In genomic region chr16:4418072-4418471, GRCm38 (mm10) we compare ENCODE assay signal across 9 mouse cellular contexts. TPM values are rescaled to one million over a fixed set of nuclear protein-coding genes. Genes with fewer than 3 reads are reported as not detected.
DNase-seq lines count a peak whose midpoint lies in the region; ATAC-seq and TF ChIP-seq lines count a peak whose summit lies in the region.
"Had no signal": no experiment of that assay in that cellular context is flagged by ENCODE, and none has a peak within 500 bp of the region (broad histone marks: within the 10 kb centered on the region; RNA-seq: fewer than 3 reads in every experiment).

No protein-coding gene starts in this region.

- H3K4me2 ChIP-seq in kidney, postnatal 0 days (ENCODE audit: low read length): peak overlapping the region; percentile 13; the same call in 1 of the 2 replicates
- H3K4me2 ChIP-seq in embryonic facial prominence, embryonic 13.5 days: peak overlapping the region; percentile 91
- peak overlapping the region; percentile 90 for H3K4me2 ChIP-seq in hindbrain, postnatal 0 days (ENCODE audit: low read depth, low read length)
- peak overlapping the region; percentile 85 for H3K4me2 ChIP-seq in neural tube, embryonic 13.5 days

- H3K27ac ChIP-seq in kidney, postnatal 0 days: no peak overlapping the region
- no peak overlapping the region for H3K27ac ChIP-seq in embryonic facial prominence, embryonic 13.5 days
- H3K27ac ChIP-seq in hindbrain, postnatal 0 days: no peak overlapping the region
- no peak overlapping the region for H3K27ac ChIP-seq in neural tube, embryonic 13.5 days (replicated peaks)
- H3K27ac ChIP-seq: kidney, embryonic 15.5 days had no signal

- peaks cover 5% of the 10 kb centered on the region for H3K4me1 ChIP-seq in kidney, postnatal 0 days (replicated peaks; ENCODE audit: insufficient read depth, low read length)
- H3K4me1 ChIP-seq in embryonic facial prominence, embryonic 13.5 days: peaks cover 51% of the 10 kb centered on the region
- H3K4me1 ChIP-seq in hindbrain, postnatal 0 days (ENCODE audit: insufficient read depth, low read length): peaks cover 36% of the 10 kb centered on the region
- H3K4me1 ChIP-seq in neural tube, embryonic 13.5 days (replicated peaks): peaks cover 70% of the 10 kb centered on the region

- no peaks in the 10 kb centered on the region for H3K36me3 ChIP-seq in kidney, postnatal 0 days (ENCODE audit: insufficient read depth, low read length)
- H3K36me3 ChIP-seq in embryonic facial prominence, embryonic 13.5 days: no peaks in the 10 kb centered on the region
- H3K36me3 ChIP-seq in hindbrain, postnatal 0 days (ENCODE audit: insufficient read depth, low read length): no peaks in the 10 kb centered on the region
- no peaks in the 10 kb centered on the region for H3K36me3 ChIP-seq in neural tube, embryonic 13.5 days
- H3K36me3 ChIP-seq: kidney, embryonic 15.5 days had no signal

- ATAC-seq in kidney, postnatal 0 days (replicated peaks; ENCODE audit: low FRiP score, low read depth): no peak
- ATAC-seq in embryonic facial prominence, embryonic 13.5 days (ENCODE audit: insufficient number of reproducible peaks, insufficient read depth, low FRiP score, low TSS enrichment, low read depth): no peak
- ATAC-seq in hindbrain, postnatal 0 days: no peak
- no peak for ATAC-seq in neural tube, embryonic 13.5 days (ENCODE audit: low read depth)

- H3K9ac ChIP-seq in kidney, postnatal 0 days (ENCODE audit: low read depth, low read length): no peak overlapping the region
- H3K9ac ChIP-seq in embryonic facial prominence, embryonic 13.5 days: no peak overlapping the region
- no peak overlapping the region for H3K9ac ChIP-seq in hindbrain, postnatal 0 days (replicated peaks; ENCODE audit: low read length)
- no peak overlapping the region for H3K9ac ChIP-seq in neural tube, embryonic 13.5 days
- H3K9ac ChIP-seq: kidney, embryonic 15.5 days had no signal

- DNase-seq in kidney, postnatal 0 days (ENCODE audit: low spot score): no peak
- DNase-seq in kidney, postnatal 36 days: no peak
- DNase-seq in hindbrain, postnatal 0 days (ENCODE audit: low spot score): no peak
- no peak for DNase-seq in right cerebral cortex, postnatal 25 days
- no peak for DNase-seq in cerebellum, adult 9-11 months
- DNase-seq: left cerebral cortex, postnatal 4 days had no signal

- WGBS in kidney, postnatal 0 days: 95% methylated on average over 11 of the region's 11 CpGs
- 94% methylated on average over 11 of the region's 11 CpGs for WGBS in embryonic facial prominence, embryonic 13.5 days
- 93% methylated on average over 11 of the region's 11 CpGs for WGBS in hindbrain, postnatal 0 days
- 89% methylated on average over 11 of the region's 11 CpGs for WGBS in neural tube, embryonic 13.5 days

- H3K27me3 ChIP-seq in kidney, postnatal 0 days (ENCODE audit: insufficient read depth, low read length): no peaks in the 10 kb centered on the region
- peaks cover 33% of the 10 kb centered on the region for H3K27me3 ChIP-seq in embryonic facial prominence, embryonic 13.5 days
- no peaks in the 10 kb centered on the region; the same call in 1 of the 2 replicates for H3K27me3 ChIP-seq in hindbrain, postnatal 0 days (ENCODE audit: insufficient read depth, low read length)
- peaks cover 17% of the 10 kb centered on the region for H3K27me3 ChIP-seq in neural tube, embryonic 13.5 days

- H3K4me3 ChIP-seq in kidney, postnatal 0 days (replicated peaks; ENCODE audit: low read depth, low read length): no peak overlapping the region
- 0 out of 2 replicates have a peak overlapping the region, but pooled peaks have one; percentile 1 for H3K4me3 ChIP-seq in embryonic facial prominence, embryonic 13.5 days
- H3K4me3 ChIP-seq in hindbrain, postnatal 0 days (ENCODE audit: low read length): peak overlapping the region; percentile 84
- peak overlapping the region; percentile 76 for H3K4me3 ChIP-seq in neural tube, embryonic 13.5 days

- TF ChIP-seq CTCF in kidney, postnatal 0 days (IDR thresholded peaks at IDR 0.05; ENCODE audit: low read depth): no peak
- no peak for TF ChIP-seq CTCF in hindbrain, postnatal 0 days (IDR thresholded peaks at IDR 0.05; ENCODE audit: low read depth)

- no peaks in the 10 kb centered on the region for H3K9me3 ChIP-seq in kidney, postnatal 0 days (replicated peaks; ENCODE audit: low read length)
- no peaks in the 10 kb centered on the region for H3K9me3 ChIP-seq in embryonic facial prominence, embryonic 13.5 days
- no peaks in the 10 kb centered on the region for H3K9me3 ChIP-seq in hindbrain, postnatal 0 days (ENCODE audit: low read length)
- H3K9me3 ChIP-seq in neural tube, embryonic 13.5 days: no peaks in the 10 kb centered on the region
- H3K9me3 ChIP-seq: kidney, embryonic 15.5 days had no signal

RNA-seq across cellular contexts. Expression of gene Adcy9, which starts 2.2 kb away (rescaled TPM):
- 1.1 and 1.3 TPM in 2 replicates for polyA plus RNA-seq in kidney, postnatal 0 days (2015; fragmentation: Nextera tagmentation; extraction: Ambion mirVana)
- 1.1 and 1.7 TPM in 2 replicates for polyA plus RNA-seq in embryonic facial prominence, embryonic 13.5 days (2015; fragmentation: Nextera tagmentation; extraction: Ambion mirVana)
- total RNA-seq in hindbrain, postnatal 0 days (2014; rRNA removed): 27.7 and 31.6 TPM in 2 replicates
- polyA plus RNA-seq in hindbrain, postnatal 0 days (2015; fragmentation: Nextera tagmentation; extraction: Ambion mirVana): 4.0 and 4.3 TPM in 2 replicates
- 2.8 and 2.9 TPM in 2 replicates for polyA plus RNA-seq in neural tube, embryonic 13.5 days (2015; fragmentation: Nextera tagmentation; extraction: Ambion mirVana)

Comparison
In these comparisons a context has a peak if more than half of its experiments do, and no peak if none do; other contexts are left out.
1. H3K4me2 ChIP-seq: peak in every context shown above with its lines; median percentile 91 in embryonic facial prominence, embryonic 13.5 days; 90 in hindbrain, postnatal 0 days; 85 in neural tube, embryonic 13.5 days; 13 in kidney, postnatal 0 days.